Mouse (Mus musculus): Measurements from ENCODE around the gene Cd63. TPM values are rescaled to one million over a fixed set of nuclear protein-coding genes. Genes with fewer than 3 reads are reported as not detected.
A peak's percentile ranks its signal among the peaks of the same experiment; 100 is the strongest.

The Cd63 gene
- polyA plus RNA-seq, 1 experiment, result 130 TPM

GRCm38 (mm10) chr10:128938457-128938856, 37.7 kb downstream of the Cd63 start:
- Histone ChIP-seq H3K4me3 (ENCODE audit: low read depth, low read length) (no peak overlapping the region), H3K27ac (ENCODE audit: insufficient read depth, low read length) (no peak overlapping the region), H3K4me1 (ENCODE audit: control insufficient read depth, insufficient read depth, low read length) (peaks cover 3% of the 10 kb centered on the region), H3K27me3 (ENCODE audit: control insufficient read depth, insufficient read depth, low read length, poor library complexity, severe bottlenecking) (no peaks in the 10 kb centered on the region), H3K9me3 (replicated peaks; ENCODE audit: control insufficient read depth, insufficient read depth, low read length, poor library complexity, severe bottlenecking) (no peaks in the 10 kb centered on the region), H3K9ac (ENCODE audit: low read depth, poor library complexity, severe bottlenecking) (no peak overlapping the region), H3K36me3 (ENCODE audit: control insufficient read depth, insufficient read depth, low read length, poor library complexity, severe bottlenecking) (no peaks in the 10 kb centered on the region)
- TF ChIP-seq POLR2A (IDR thresholded peaks at IDR 0.05; ENCODE audit: insufficient read depth, low read length), result no peak
- TF ChIP-seq EP300 (IDR thresholded peaks at IDR 0.05; ENCODE audit: insufficient read depth, low read depth, low read length), result no peak

DNA sequence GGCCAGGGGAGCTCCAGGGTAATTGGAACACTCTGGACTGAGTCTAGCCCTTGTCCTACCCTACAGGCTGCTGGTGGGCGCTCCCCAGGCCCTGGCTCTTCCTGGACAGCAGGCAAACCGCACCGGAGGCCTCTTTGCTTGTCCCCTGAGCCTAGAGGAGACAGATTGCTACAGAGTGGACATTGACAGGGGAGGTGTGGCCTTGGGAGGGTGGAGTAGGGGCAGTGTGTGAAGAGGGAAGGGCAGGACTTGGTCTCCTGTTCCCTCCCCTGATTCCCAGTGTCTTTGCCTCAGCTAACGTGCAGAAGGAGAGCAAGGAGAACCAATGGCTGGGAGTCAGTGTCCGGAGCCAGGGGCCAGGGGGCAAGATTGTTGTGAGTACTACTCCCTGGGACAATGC, 38.2 kb downstream of the Cd63 start:
- no peaks in the 10 kb centered on the region for H3K27me3 ChIP-seq (ENCODE audit: control insufficient read depth, insufficient read depth, low read length, poor library complexity, severe bottlenecking)
- no peaks in the 10 kb centered on the region for H3K9me3 ChIP-seq (replicated peaks; ENCODE audit: control insufficient read depth, insufficient read depth, low read length, poor library complexity, severe bottlenecking)
- peaks cover 3% of the 10 kb centered on the region for H3K4me1 ChIP-seq (ENCODE audit: control insufficient read depth, insufficient read depth, low read length)
- no peak overlapping the region for H3K27ac ChIP-seq (ENCODE audit: insufficient read depth, low read length)
- no peak overlapping the region for H3K9ac ChIP-seq (ENCODE audit: low read depth, poor library complexity, severe bottlenecking)
- no peak overlapping the region for H3K4me3 ChIP-seq (ENCODE audit: low read depth, low read length)
- H3K36me3 ChIP-seq (ENCODE audit: control insufficient read depth, insufficient read depth, low read length, poor library complexity, severe bottlenecking), result no peaks in the 10 kb centered on the region
- TF ChIP-seq POLR2A (IDR thresholded peaks at IDR 0.05; ENCODE audit: insufficient read depth, low read length), result no peak
- TF ChIP-seq EP300 (IDR thresholded peaks at IDR 0.05; ENCODE audit: insufficient read depth, low read depth, low read length), result no peak
- no peak for TF ChIP-seq CTCF (IDR thresholded peaks at IDR 0.05; ENCODE audit: low read depth, low read length)

DNA sequence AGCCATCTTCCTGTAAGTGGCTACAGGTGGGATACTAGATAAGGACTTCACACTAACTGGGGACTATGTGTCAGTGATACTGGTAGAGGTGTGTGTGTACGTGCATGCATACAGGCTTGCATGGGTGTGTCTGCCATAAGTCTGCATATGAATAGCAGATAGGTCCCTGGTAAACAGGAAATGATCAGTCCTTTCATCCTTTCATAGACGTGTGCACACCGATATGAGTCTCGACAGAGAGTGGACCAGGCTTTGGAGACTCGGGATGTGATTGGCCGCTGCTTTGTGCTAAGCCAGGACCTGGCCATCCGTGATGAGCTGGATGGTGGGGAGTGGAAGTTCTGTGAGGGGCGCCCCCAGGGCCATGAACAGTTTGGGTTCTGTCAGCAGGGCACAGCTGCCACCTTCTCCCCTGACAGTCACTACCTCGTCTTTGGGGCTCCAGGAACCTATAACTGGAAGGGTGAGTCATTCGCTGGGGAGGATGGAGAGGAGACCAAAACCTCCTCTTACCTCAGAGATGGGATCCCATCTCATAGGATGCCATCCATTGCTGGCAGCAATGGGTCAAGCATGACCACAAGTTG, 39.8 kb downstream of the Cd63 start:
- Histone ChIP-seq H3K27ac (ENCODE audit: insufficient read depth, low read length) (no peak overlapping the region), H3K9ac (ENCODE audit: low read depth, poor library complexity, severe bottlenecking) (no peak overlapping the region), H3K27me3 (ENCODE audit: control insufficient read depth, insufficient read depth, low read length, poor library complexity, severe bottlenecking) (no peaks in the 10 kb centered on the region), H3K4me3 (ENCODE audit: low read depth, low read length) (no peak overlapping the region), H3K36me3 (ENCODE audit: control insufficient read depth, insufficient read depth, low read length, poor library complexity, severe bottlenecking) (no peaks in the 10 kb centered on the region), H3K4me1 (ENCODE audit: control insufficient read depth, insufficient read depth, low read length) (no peaks in the 10 kb centered on the region), H3K9me3 (replicated peaks; ENCODE audit: control insufficient read depth, insufficient read depth, low read length, poor library complexity, severe bottlenecking) (no peaks in the 10 kb centered on the region)
- TF ChIP-seq EP300 (IDR thresholded peaks at IDR 0.05; ENCODE audit: insufficient read depth, low read depth, low read length), result no peak
- no peak for TF ChIP-seq POLR2A (IDR thresholded peaks at IDR 0.05; ENCODE audit: insufficient read depth, low read length)
- no peak for TF ChIP-seq CTCF (IDR thresholded peaks at IDR 0.05; ENCODE audit: low read depth, low read length)

DNA sequence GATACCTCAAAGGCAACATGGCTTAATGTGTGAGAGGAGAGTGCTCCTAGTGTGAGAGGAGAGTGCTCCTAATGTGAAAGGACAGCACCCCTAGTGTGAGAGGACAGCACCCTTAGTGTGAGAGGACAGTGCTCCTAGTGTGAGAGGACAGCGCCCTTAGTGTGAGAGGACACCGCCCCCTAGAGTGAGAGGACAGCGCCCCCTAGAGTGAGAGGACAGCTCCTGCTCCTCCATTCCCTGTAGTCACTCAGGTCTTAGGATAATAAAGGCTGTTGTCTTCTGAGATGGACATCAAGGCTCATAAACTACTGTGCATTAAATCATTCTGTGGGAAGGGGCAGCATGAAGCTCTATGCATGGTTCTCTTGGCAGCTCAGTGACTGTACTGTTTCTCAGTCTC, 44.9 kb downstream of the Cd63 start:
- no peak overlapping the region for H3K27ac ChIP-seq (ENCODE audit: insufficient read depth, low read length)
- H3K9me3 ChIP-seq (replicated peaks; ENCODE audit: control insufficient read depth, insufficient read depth, low read length, poor library complexity, severe bottlenecking), result no peaks in the 10 kb centered on the region

DNA sequence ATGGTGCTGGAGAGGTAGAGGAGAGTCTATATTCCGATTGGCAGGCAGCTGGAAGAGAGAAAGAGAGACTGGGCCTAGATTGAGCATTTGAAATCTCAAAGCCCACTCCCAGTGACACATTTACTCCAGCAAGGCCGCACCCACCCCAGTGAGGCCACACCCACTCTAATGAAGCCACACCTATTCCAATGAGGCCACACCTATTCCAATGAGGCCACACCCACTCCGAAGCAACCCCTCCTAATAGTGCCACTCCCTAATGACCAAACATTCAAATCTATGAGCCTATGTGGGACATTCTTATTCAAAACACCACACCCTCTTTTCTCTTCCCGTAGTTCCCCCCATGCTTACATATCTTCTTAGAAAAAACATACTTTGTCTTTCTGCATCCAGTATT, 46.7 kb downstream of the Cd63 start:
- no peaks in the 10 kb centered on the region for H3K27me3 ChIP-seq (ENCODE audit: control insufficient read depth, insufficient read depth, low read length, poor library complexity, severe bottlenecking)
- TF ChIP-seq POLR2A (IDR thresholded peaks at IDR 0.05; ENCODE audit: insufficient read depth, low read length) (no peak), CTCF (IDR thresholded peaks at IDR 0.05; ENCODE audit: low read depth, low read length) (no peak), EP300 (IDR thresholded peaks at IDR 0.05; ENCODE audit: insufficient read depth, low read depth, low read length) (no peak)

More for the DNA sequence above, 44.9 kb downstream of the Cd63 start:
- Histone ChIP-seq H3K9ac (ENCODE audit: low read depth, poor library complexity, severe bottlenecking) (no peak overlapping the region), H3K36me3 (ENCODE audit: control insufficient read depth, insufficient read depth, low read length, poor library complexity, severe bottlenecking) (no peaks in the 10 kb centered on the region), H3K27me3 (ENCODE audit: control insufficient read depth, insufficient read depth, low read length, poor library complexity, severe bottlenecking) (no peaks in the 10 kb centered on the region), H3K4me1 (ENCODE audit: control insufficient read depth, insufficient read depth, low read length) (no peaks in the 10 kb centered on the region), H3K4me3 (ENCODE audit: low read depth, low read length) (no peak overlapping the region)
- TF ChIP-seq CTCF (IDR thresholded peaks at IDR 0.05; ENCODE audit: low read depth, low read length), result peak; percentile 98
- TF ChIP-seq EP300 (IDR thresholded peaks at IDR 0.05; ENCODE audit: insufficient read depth, low read depth, low read length), result no peak

DNA sequence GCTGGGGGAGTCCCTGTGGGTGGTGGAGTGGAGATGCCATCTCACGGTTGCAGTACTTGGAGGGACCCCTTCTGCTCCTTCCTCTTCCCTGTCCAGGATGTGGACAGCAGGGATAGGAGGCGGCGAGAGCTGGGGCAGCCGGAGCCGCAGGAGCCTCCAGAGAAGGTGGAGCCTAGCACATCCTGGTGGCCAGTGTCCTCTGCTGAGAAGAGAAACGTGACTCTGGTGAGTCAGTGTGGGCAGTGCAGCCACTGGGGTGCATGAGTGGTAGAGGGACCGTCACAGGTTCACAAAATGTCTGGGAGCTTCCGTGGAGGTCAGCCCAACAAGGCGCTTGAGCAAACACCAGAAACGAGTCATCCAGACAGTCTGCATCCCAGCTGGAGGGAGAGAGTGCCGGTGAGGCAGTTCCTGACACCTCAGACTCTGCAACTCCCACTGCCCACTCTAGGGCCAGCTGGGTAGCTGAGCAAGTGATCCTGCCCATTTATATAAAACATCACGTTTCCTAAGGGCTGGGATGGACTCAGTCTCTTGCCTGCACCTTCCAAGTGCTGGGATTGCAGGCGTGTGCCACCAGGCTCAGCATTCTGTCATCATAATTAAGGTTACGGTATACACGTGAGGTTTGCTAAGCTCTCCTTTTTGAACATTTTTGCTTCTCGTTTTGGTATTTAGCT, 49.6 kb downstream of the Cd63 start:
- no peaks in the 10 kb centered on the region for H3K36me3 ChIP-seq (ENCODE audit: control insufficient read depth, insufficient read depth, low read length, poor library complexity, severe bottlenecking)
- no peaks in the 10 kb centered on the region for H3K9me3 ChIP-seq (replicated peaks; ENCODE audit: control insufficient read depth, insufficient read depth, low read length, poor library complexity, severe bottlenecking)
- no peaks in the 10 kb centered on the region for H3K27me3 ChIP-seq (ENCODE audit: control insufficient read depth, insufficient read depth, low read length, poor library complexity, severe bottlenecking)
- TF ChIP-seq POLR2A (IDR thresholded peaks at IDR 0.05; ENCODE audit: insufficient read depth, low read length) (no peak), EP300 (IDR thresholded peaks at IDR 0.05; ENCODE audit: insufficient read depth, low read depth, low read length) (no peak), CTCF (IDR thresholded peaks at IDR 0.05; ENCODE audit: low read depth, low read length) (no peak)
- H3K9ac ChIP-seq (ENCODE audit: low read depth, poor library complexity, severe bottlenecking), result no peak overlapping the region
- H3K27ac ChIP-seq (ENCODE audit: insufficient read depth, low read length), result no peak overlapping the region
- H3K4me3 ChIP-seq (ENCODE audit: low read depth, low read length), result no peak overlapping the region
- no peaks in the 10 kb centered on the region for H3K4me1 ChIP-seq (ENCODE audit: control insufficient read depth, insufficient read depth, low read length)

More for the DNA sequence above, 46.7 kb downstream of the Cd63 start:
- H3K36me3 ChIP-seq (ENCODE audit: control insufficient read depth, insufficient read depth, low read length, poor library complexity, severe bottlenecking), result no peaks in the 10 kb centered on the region
- no peak overlapping the region for H3K4me3 ChIP-seq (ENCODE audit: low read depth, low read length)
- H3K27ac ChIP-seq (ENCODE audit: insufficient read depth, low read length), result no peak overlapping the region
- no peaks in the 10 kb centered on the region for H3K4me1 ChIP-seq (ENCODE audit: control insufficient read depth, insufficient read depth, low read length)
- H3K9ac ChIP-seq (ENCODE audit: low read depth, poor library complexity, severe bottlenecking), result no peak overlapping the region
- no peaks in the 10 kb centered on the region for H3K9me3 ChIP-seq (replicated peaks; ENCODE audit: control insufficient read depth, insufficient read depth, low read length, poor library complexity, severe bottlenecking)

Data from ES-Bruce4 (cell line).